Mouse (Mus musculus): ENCODE results near the gene Tbc1d16. TPM values are rescaled to one million over a fixed set of nuclear protein-coding genes. Genes with fewer than 3 reads are reported as not detected.

The Tbc1d16 gene
- polyA plus RNA-seq, 1 experiment, result 99.3 TPM

- no peak for DNase-seq (ENCODE audit: low read depth)
- no peak for TF ChIP-seq POLR2A (IDR thresholded peaks at IDR 0.05; ENCODE audit: borderline replicate concordance, extremely low read depth, insufficient read depth, insufficient read length, poor library complexity, severe bottlenecking)
- no peak for TF ChIP-seq CTCF (IDR thresholded peaks at IDR 0.05; ENCODE audit: borderline replicate concordance, extremely low read depth, insufficient read depth, insufficient read length)
Measured at GRCm38 (mm10) chr11:119132198-119133035, 95.9 kb downstream of the Tbc1d16 start.

- TF ChIP-seq POLR2A (IDR thresholded peaks at IDR 0.05; ENCODE audit: borderline replicate concordance, extremely low read depth, insufficient read depth, insufficient read length, poor library complexity, severe bottlenecking), result no peak
- peak; percentile 67 for DNase-seq (ENCODE audit: low read depth)
Measured at GRCm38 (mm10) chr11:119130081-119130765, 98.1 kb downstream of the Tbc1d16 start.

GRCm38 (mm10) chr11:119129281-119130058 lies 98.8 kb downstream of the Tbc1d16 start:
- TF ChIP-seq CTCF (IDR thresholded peaks at IDR 0.05; ENCODE audit: borderline replicate concordance, extremely low read depth, insufficient read depth, insufficient read length), result no peak
- TF ChIP-seq POLR2A (IDR thresholded peaks at IDR 0.05; ENCODE audit: borderline replicate concordance, extremely low read depth, insufficient read depth, insufficient read length, poor library complexity, severe bottlenecking), result no peak
- DNase-seq (ENCODE audit: low read depth), result no peak

- no peak for DNase-seq (ENCODE audit: low read depth)
- no peak for TF ChIP-seq CTCF (IDR thresholded peaks at IDR 0.05; ENCODE audit: borderline replicate concordance, extremely low read depth, insufficient read depth, insufficient read length)
- TF ChIP-seq POLR2A (IDR thresholded peaks at IDR 0.05; ENCODE audit: borderline replicate concordance, extremely low read depth, insufficient read depth, insufficient read length, poor library complexity, severe bottlenecking), result no peak
Measured at GRCm38 (mm10) chr11:119128668-119129280, 99.5 kb downstream of the Tbc1d16 start.

- TF ChIP-seq POLR2A (IDR thresholded peaks at IDR 0.05; ENCODE audit: borderline replicate concordance, extremely low read depth, insufficient read depth, insufficient read length, poor library complexity, severe bottlenecking) (no peak), CTCF (IDR thresholded peaks at IDR 0.05; ENCODE audit: borderline replicate concordance, extremely low read depth, insufficient read depth, insufficient read length) (no peak)
- DNase-seq (ENCODE audit: low read depth), result peak; percentile 70
Measured at GRCm38 (mm10) chr11:119127686-119128473, 100.4 kb downstream of the Tbc1d16 start.

GRCm38 (mm10) chr11:119127147-119127546 lies 101.2 kb downstream of the Tbc1d16 start:
- TF ChIP-seq CTCF (IDR thresholded peaks at IDR 0.05; ENCODE audit: borderline replicate concordance, extremely low read depth, insufficient read depth, insufficient read length), result no peak
- TF ChIP-seq POLR2A (IDR thresholded peaks at IDR 0.05; ENCODE audit: borderline replicate concordance, extremely low read depth, insufficient read depth, insufficient read length, poor library complexity, severe bottlenecking), result no peak
- DNase-seq (ENCODE audit: low read depth), result peak; percentile 85

- DNase-seq (ENCODE audit: low read depth), result peak; percentile 72
Measured at GRCm38 (mm10) chr11:119125929-119126861, 102.1 kb downstream of the Tbc1d16 start.

GRCm38 (mm10) chr11:119124536-119124935 lies 103.8 kb downstream of the Tbc1d16 start:
- no peak for DNase-seq (ENCODE audit: low read depth)
- TF ChIP-seq POLR2A (IDR thresholded peaks at IDR 0.05; ENCODE audit: borderline replicate concordance, extremely low read depth, insufficient read depth, insufficient read length, poor library complexity, severe bottlenecking) (no peak), CTCF (IDR thresholded peaks at IDR 0.05; ENCODE audit: borderline replicate concordance, extremely low read depth, insufficient read depth, insufficient read length) (no peak)

More at GRCm38 (mm10) chr11:119125929-119126861, 102.1 kb downstream of the Tbc1d16 start:
- TF ChIP-seq CTCF (IDR thresholded peaks at IDR 0.05; ENCODE audit: borderline replicate concordance, extremely low read depth, insufficient read depth, insufficient read length) (peak; percentile 47; the same call in 1 of the 2 replicates), POLR2A (IDR thresholded peaks at IDR 0.05; ENCODE audit: borderline replicate concordance, extremely low read depth, insufficient read depth, insufficient read length, poor library complexity, severe bottlenecking) (no peak)

GRCm38 (mm10) chr11:119123522-119124319 lies 104.6 kb downstream of the Tbc1d16 start:
- no peak for DNase-seq (ENCODE audit: low read depth)
- TF ChIP-seq POLR2A (IDR thresholded peaks at IDR 0.05; ENCODE audit: borderline replicate concordance, extremely low read depth, insufficient read depth, insufficient read length, poor library complexity, severe bottlenecking), result no peak
- TF ChIP-seq CTCF (IDR thresholded peaks at IDR 0.05; ENCODE audit: borderline replicate concordance, extremely low read depth, insufficient read depth, insufficient read length), result no peak
